Mouse (Mus musculus): Measurements from ENCODE around the gene Setdb1. TPM values are rescaled to one million over a fixed set of nuclear protein-coding genes. Genes with fewer than 3 reads are reported as not detected.

Gene Setdb1
- polyA plus RNA-seq, 1 experiment from 2014 or later: 45.4 TPM

DNA sequence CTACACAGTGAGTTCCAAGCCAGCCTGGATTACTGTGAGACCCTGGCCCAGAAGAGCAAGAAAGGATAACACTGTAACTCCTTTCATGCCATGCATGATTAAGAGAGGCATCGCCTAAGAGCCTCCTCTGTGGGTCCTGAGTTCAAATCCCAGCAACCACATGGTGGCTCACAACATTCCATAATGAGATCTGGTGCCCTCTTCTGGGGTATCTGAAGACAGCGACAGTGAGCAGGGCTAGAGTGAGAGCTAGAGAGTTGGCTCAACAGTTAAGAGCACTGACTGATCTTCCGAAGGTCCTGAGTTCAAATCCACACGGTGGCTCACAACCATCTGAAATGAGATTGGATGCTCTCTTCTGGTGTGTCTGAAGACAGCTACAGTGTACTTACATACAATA is 82.5 kb downstream of the Setdb1 start:
- Histone ChIP-seq H3K9me3 (no peaks in the 10 kb centered on the region), H3K9ac (no peak overlapping the region), H3K27ac (no peak overlapping the region), H3K27me3 (replicated peaks) (no peaks in the 10 kb centered on the region), H3K4me3 (no peak overlapping the region), H3K36me3 (replicated peaks) (no peaks in the 10 kb centered on the region), H3K4me1 (peaks cover 3% of the 10 kb centered on the region; the same call in 1 of the 2 replicates), H3K4me2 (no peak overlapping the region)
- ATAC-seq (replicated peaks): no peak
- whole genome bisulfite sequencing: 94% methylated on average over 4 of the region's 4 CpGs

Other genes starting within 250 kb of the Setdb1 start
- gene Vps72, start 246.2 kb downstream of the Setdb1 start, polyA plus RNA-seq (2015; fragmentation: Nextera tagmentation; extraction: Ambion mirVana): 212 and 216 TPM in 2 replicates
- 1.7 and 2.0 TPM in 2 replicates for gene Tmod4, start 232.7 kb downstream of the Setdb1 start, polyA plus RNA-seq (2015; fragmentation: Nextera tagmentation; extraction: Ambion mirVana)
- gene Scnm1, start 223.2 kb downstream of the Setdb1 start, polyA plus RNA-seq (2015; fragmentation: Nextera tagmentation; extraction: Ambion mirVana): 89.8 and 90.0 TPM in 2 replicates
- 48.9 and 52.1 TPM in 2 replicates for gene Lysmd1, start 223.1 kb downstream of the Setdb1 start, polyA plus RNA-seq (2015; fragmentation: Nextera tagmentation; extraction: Ambion mirVana)
- gene Tnfaip8l2, start 214.8 kb downstream of the Setdb1 start, polyA plus RNA-seq (2015; fragmentation: Nextera tagmentation; extraction: Ambion mirVana): 3.0 and 3.6 TPM in 2 replicates
- 33.1 and 42.6 TPM in 2 replicates for gene Sema6c, start 196.7 kb downstream of the Setdb1 start, polyA plus RNA-seq (2015; fragmentation: Nextera tagmentation; extraction: Ambion mirVana)
- 3.4 and 3.7 TPM in 2 replicates for gene Gabpb2, start 139.3 kb downstream of the Setdb1 start, polyA plus RNA-seq (2015; fragmentation: Nextera tagmentation; extraction: Ambion mirVana)
- 49.3 and 58.5 TPM in 2 replicates for gene Cdc42se1, start 128.5 kb downstream of the Setdb1 start, polyA plus RNA-seq (2015; fragmentation: Nextera tagmentation; extraction: Ambion mirVana)
- 358 and 361 TPM in 2 replicates for gene Mllt11, start 125.0 kb downstream of the Setdb1 start, polyA plus RNA-seq (2015; fragmentation: Nextera tagmentation; extraction: Ambion mirVana)
- gene Gm128, start 115.6 kb downstream of the Setdb1 start, polyA plus RNA-seq (2015; fragmentation: Nextera tagmentation; extraction: Ambion mirVana): 0.11 and 0.19 TPM in 2 replicates
- gene Bnipl, start 106.0 kb downstream of the Setdb1 start, polyA plus RNA-seq (2015; fragmentation: Nextera tagmentation; extraction: Ambion mirVana): 0.22 and 0.33 TPM in 2 replicates
- 43.0 and 43.7 TPM in 2 replicates for gene Mindy1, start 75.9 kb downstream of the Setdb1 start, polyA plus RNA-seq (2015; fragmentation: Nextera tagmentation; extraction: Ambion mirVana)
- 67.9 and 76.9 TPM in 2 replicates for gene Prune1, start 75.1 kb downstream of the Setdb1 start, polyA plus RNA-seq (2015; fragmentation: Nextera tagmentation; extraction: Ambion mirVana)
- gene Anxa9, start 50.0 kb downstream of the Setdb1 start, polyA plus RNA-seq (2015; fragmentation: Nextera tagmentation; extraction: Ambion mirVana): 0.33 and 0.56 TPM in 2 replicates
- gene Cers2, start 42.4 kb downstream of the Setdb1 start, polyA plus RNA-seq (2015; fragmentation: Nextera tagmentation; extraction: Ambion mirVana): 97.6 and 97.8 TPM in 2 replicates
- not detected in 2 replicates for gene 4930558C23Rik, start 45.6 kb upstream of the Setdb1 start, polyA plus RNA-seq (2015; fragmentation: Nextera tagmentation; extraction: Ambion mirVana)
- 17.7 and 19.7 TPM in 2 replicates for gene Arnt, start 77.2 kb upstream of the Setdb1 start, polyA plus RNA-seq (2015; fragmentation: Nextera tagmentation; extraction: Ambion mirVana)
- gene Ctsk, start 142.1 kb upstream of the Setdb1 start, polyA plus RNA-seq (2015; fragmentation: Nextera tagmentation; extraction: Ambion mirVana): 6.5 and 8.0 TPM in 2 replicates
- 11.1 and 12.9 TPM in 2 replicates for gene Ctss, start 169.6 kb upstream of the Setdb1 start, polyA plus RNA-seq (2015; fragmentation: Nextera tagmentation; extraction: Ambion mirVana)
- gene Hormad1, start 202.5 kb upstream of the Setdb1 start, polyA plus RNA-seq (2015; fragmentation: Nextera tagmentation; extraction: Ambion mirVana): not detected in 2 replicates
- gene Golph3l, start 231.7 kb upstream of the Setdb1 start, polyA plus RNA-seq (2015; fragmentation: Nextera tagmentation; extraction: Ambion mirVana): 27.4 and 27.9 TPM in 2 replicates